Mouse (Mus musculus) right cerebral cortex, postnatal 10 days (tissue): ENCODE results near the gene Olfr695.
"Not testable (repeated sequence)": the region's sequence is repeated elsewhere in the genome, so short reads cannot be mapped to it uniquely, and the experiment has no call there.

ENCODE experiments used
- DNase-seq, 2 experiments: peaks; one replicate each; pipeline ENCODE4 v3.0.0; 2021; ENCODE audit warnings: low spot score in 2 of 2

Olfr695 gene

DNA sequence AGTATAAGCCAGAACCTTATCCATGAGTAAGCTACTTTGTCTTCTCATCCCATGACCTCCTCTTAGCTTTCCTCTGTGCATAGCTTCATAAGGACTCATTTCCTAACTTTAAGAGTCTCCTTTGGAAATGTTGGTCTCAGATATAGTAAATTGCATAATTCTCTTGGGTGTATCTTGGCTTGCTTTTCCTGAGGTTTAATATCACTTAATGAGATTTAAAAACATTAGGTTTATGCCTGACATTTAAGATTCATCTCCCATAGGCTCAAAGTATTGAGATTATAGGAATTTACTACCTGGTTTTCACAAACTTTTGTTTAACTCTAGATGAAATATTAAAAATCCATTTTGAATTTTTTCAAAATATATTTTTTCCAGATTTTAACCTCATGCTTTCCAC lies at the start of gene Olfr695:
Gene Olfr695, minus strand, starts transcription at position 101 of the 400 bp plus-strand sequence.
- no peak for DNase-seq

DNA sequence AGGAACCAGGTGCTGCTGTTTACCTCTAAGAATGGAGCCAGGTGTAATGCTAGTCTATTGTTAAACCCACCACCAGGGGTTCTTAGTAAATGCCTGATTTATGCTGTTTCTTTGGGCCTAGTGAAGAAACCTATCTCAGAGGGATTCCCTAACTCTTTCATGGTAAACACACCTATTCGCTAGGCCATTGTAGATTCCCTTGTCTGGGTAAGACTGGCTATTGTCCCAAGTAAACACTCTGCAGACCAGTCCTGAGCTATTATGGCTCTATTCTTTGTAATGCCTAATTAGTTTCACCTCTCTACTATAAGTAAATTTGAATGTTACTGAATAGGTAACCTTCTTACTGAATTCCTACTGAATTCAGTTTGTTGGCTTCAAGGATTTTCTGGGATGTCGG lies 44.8 kb upstream of the Olfr695 start:
- DNase-seq: not testable (repeated sequence)

- no peak for DNase-seq
These were observed 42.6 kb upstream of the Olfr695 start for GRCm38 (mm10) chr7:106758800-106759199.

- DNase-seq: no peak
These were observed 39.1 kb upstream of the Olfr695 start, which contains the start of gene Olfr698 for GRCm38 (mm10) chr7:106755297-106755696. TSS of gene Olfr698 (minus strand) at chr7:106755397.

- no peak for DNase-seq
These were observed 29.6 kb upstream of the Olfr695 start for GRCm38 (mm10) chr7:106745811-106746210.

DNA sequence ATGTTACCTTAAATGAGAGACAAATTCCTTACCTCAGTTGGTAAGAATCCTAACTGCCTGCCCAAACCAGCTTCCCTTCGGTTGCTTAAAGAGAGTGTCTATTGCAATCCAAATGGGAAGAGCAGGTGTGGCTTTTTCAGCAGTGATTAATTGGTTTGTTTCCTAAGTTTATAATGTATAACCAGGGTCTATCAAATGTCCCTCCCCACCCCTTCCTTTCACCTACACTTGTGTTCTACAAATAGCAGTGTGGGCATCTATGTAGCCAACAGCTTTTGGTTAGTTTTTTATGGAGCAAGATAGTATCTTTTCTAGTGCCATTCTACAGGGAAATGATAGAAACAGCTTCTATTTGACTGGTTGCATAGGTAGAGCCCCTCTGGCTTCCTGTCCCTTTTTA lies 26.1 kb upstream of the Olfr695 start, which contains the start of gene Olfr697:
Gene Olfr697, minus strand, starts transcription at position 101 of the 400 bp plus-strand sequence.
- DNase-seq: no peak

DNA sequence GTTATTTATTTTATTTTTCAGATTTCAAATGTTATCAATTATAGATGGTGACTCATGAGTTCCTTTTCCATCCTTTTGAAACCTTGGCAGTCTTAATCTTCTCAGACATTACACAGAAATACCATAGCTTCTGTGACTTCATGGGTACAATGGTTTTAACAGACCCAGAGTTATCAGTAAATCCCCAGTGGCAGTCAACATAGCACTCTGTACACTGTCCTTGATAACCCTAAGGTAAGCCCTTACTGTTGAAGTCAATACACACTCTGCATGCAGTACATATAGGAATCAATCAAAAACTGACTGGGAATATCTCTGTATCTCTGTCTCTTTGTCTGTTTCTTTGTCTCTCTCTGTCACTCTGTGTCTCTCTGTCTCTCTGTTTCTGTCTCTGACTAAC lies 20.8 kb upstream of the Olfr695 start:
- no peak for DNase-seq

DNA sequence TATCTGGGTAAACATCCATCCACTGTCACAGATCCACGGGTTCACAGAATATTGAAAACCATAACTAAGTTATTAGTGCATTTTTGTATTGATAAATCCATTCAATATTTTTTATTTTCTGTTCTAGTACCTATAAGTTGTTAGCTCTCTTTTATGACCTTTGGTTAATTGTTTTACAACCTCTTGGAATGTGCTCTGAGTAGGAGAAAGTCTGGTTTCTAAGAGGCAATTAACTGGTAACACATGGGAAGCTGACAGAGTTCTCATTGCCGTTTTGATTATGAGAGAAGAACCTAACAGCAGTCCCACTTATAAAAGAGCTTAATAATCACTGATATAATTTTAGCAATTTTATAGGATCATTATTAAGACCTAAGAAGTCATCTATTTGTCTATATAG lies 17.5 kb upstream of the Olfr695 start:
- DNase-seq: no peak

DNA sequence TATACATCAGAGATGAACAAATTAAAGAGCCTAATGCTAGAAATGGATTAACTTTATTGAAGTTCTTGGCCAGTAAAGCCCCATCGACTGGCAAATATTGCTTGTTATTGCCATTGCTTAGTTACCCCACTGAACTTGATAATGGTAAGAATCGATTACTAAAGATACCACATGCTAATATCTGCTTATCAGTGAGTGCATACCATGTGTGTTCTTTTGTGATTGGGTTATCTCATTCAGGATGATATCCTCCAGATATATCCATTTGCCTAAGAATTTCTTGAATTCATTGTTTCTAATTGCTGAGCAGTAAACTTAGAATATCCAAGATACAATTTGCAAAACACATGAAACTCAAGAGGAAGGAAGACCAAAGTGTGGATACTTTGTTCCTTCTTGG lies 9.5 kb upstream of the Olfr695 start:
- not testable (repeated sequence) for DNase-seq

GRCm38 (mm10) chr7:106711463-106711862 lies 4.7 kb downstream of the Olfr695 start:
- no peak for DNase-seq

- not testable (repeated sequence) for DNase-seq
These were observed 8.5 kb downstream of the Olfr695 start for GRCm38 (mm10) chr7:106707705-106708104.

DNA sequence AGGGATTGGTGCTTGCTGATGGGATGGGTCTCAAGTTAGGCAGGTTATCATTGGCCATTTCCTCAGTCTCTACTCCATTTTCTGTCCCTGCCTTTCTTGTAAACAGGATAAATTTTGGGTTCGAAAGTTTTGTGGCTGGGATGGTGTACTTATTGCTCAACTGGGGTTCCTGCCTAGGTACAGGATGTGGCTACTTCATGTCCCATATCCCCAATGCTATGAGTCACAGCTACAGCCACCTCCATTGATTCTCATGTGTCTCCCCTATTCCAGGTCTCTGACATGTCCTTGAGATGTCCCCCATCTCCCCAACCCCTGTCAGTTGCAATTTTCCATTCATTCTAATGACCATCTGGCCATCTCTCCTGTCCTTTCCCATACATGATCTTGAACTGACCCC lies 19.3 kb downstream of the Olfr695 start:
- DNase-seq: no peak

- DNase-seq: no peak
These were observed 23.2 kb downstream of the Olfr695 start for GRCm38 (mm10) chr7:106692976-106693375.

DNA sequence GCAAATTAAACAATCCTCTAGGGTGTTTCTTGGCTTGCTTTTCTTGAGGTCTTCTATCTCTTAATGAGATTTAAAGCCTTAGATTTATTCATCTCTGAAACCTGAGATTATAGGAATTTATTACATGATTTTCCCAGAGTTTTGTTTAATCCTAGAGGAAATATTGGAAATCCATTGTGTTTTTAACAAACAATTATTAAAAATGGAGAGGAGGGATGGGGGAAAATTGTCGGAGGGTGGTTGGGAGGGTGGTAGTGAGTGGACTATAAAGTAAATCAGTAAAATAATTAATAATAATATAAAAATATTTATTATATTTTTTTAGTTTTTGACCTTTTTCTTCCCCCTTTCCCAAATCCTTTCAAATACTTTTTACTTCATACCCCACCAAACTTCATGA lies 24.5 kb downstream of the Olfr695 start, which contains the start of gene Olfr694:
Gene Olfr694, minus strand, starts transcription at position 101 of the 400 bp plus-strand sequence.
- no peak for DNase-seq

DNA sequence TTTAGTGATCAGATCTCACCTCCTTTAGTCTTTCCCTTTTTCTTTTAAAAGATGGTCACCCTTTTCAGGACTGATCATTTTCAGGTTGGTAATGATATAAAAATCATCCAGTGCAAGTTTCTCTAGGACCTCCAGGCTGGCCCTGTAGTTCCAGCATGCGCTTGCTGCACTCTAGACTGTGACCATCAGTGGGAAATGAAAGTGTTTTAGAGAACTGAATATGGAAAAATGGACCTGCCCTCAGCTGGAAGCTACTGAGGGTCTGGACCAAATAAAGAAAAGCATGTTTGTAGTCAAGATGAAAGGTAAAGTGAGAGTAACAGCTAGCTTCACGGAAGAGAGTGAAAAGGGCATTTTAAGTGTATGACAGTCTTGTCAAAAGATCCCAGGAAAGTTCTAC lies 30.8 kb downstream of the Olfr695 start:
- no peak for DNase-seq

DNA sequence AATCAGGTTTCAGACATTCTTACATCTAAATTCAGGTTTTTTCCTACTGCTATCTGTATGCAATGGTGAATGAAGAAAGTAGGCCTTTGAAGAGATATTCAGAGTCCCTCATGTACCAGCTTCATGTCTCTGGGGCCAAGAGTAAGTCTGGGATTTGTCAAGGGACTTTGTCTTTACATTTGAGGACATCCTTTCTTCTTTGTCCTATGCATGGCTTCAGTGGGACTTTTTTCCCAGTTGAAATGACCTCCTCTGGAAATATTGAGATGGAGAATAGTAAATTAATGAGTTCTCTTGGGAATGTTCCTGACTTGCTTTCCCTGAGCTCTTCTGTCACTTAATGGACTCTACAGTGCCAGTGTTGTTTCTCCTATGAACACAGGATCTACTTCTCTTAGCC lies 35.7 kb downstream of the Olfr695 start, which contains the start of gene Olfr693:
Gene Olfr693, minus strand, starts transcription at position 101 of the 400 bp plus-strand sequence.
- DNase-seq: no peak
